Mouse (Mus musculus): ENCODE measurements around the gene Fahd2a. TPM values are rescaled to one million over a fixed set of nuclear protein-coding genes. Genes with fewer than 3 reads are reported as not detected.

The Fahd2a gene
- 8.1 and 8.2 TPM in 2 replicates for polyA plus RNA-seq (2012; rRNA removed)

GRCm38 (mm10) chr2:127444055-127444789 lies at the start of gene Fahd2a:
Fahd2a (minus strand) TSS chr2:127444565.

GRCm38 (mm10) chr2:127424977-127425376 lies 19.4 kb downstream of the Fahd2a start, which contains the start of gene Gpat2:
Gpat2 (plus strand) TSS chr2:127425199.

Other genes starting within 250 kb of the Fahd2a start
- 0.65 and 0.66 TPM in 2 replicates for gene 1810024B03Rik, start 236.3 kb downstream of the Fahd2a start, polyA plus RNA-seq (2012; rRNA removed)
- gene Snrnp200, start 236.2 kb downstream of the Fahd2a start, polyA plus RNA-seq (2012; rRNA removed): 27.0 and 27.9 TPM in 2 replicates
- 25.7 and 27.0 TPM in 2 replicates for gene Ciao1, start 196.7 kb downstream of the Fahd2a start, polyA plus RNA-seq (2012; rRNA removed)
- 7.0 and 8.8 TPM in 2 replicates for gene Tmem127, start 196.7 kb downstream of the Fahd2a start, polyA plus RNA-seq (2012; rRNA removed)
- 30.8 and 35.5 TPM in 2 replicates for gene Stard7, start 174.3 kb downstream of the Fahd2a start, polyA plus RNA-seq (2012; rRNA removed)
- 1.5 and 1.8 TPM in 2 replicates for gene Dusp2, start 108.4 kb downstream of the Fahd2a start, polyA plus RNA-seq (2012; rRNA removed)
- gene Astl, start 105.9 kb downstream of the Fahd2a start, polyA plus RNA-seq (2012; rRNA removed): 0.01 TPM in 1 of 2 replicates, not detected in the other
- gene Adra2b, start 81.4 kb downstream of the Fahd2a start, polyA plus RNA-seq (2012; rRNA removed): 12.0 and 13.5 TPM in 2 replicates
- 0.35 and 0.36 TPM in 2 replicates for gene Gpat2, start 19.4 kb downstream of the Fahd2a start, polyA plus RNA-seq (2012; rRNA removed)
- 0.34 and 0.39 TPM in 2 replicates for gene Kcnip3, start 77.5 kb upstream of the Fahd2a start, polyA plus RNA-seq (2012; rRNA removed)
- 0.08 TPM in 1 of 2 replicates, not detected in the other for gene Prom2, start 96.9 kb upstream of the Fahd2a start, polyA plus RNA-seq (2012; rRNA removed)
- 1.2 and 1.4 TPM in 2 replicates for gene Zfp661, start 142.5 kb upstream of the Fahd2a start, polyA plus RNA-seq (2012; rRNA removed)
- gene Mrps5, start 142.7 kb upstream of the Fahd2a start, polyA plus RNA-seq (2012; rRNA removed): 51.3 and 52.7 TPM in 2 replicates
- gene Mal, start 212.1 kb upstream of the Fahd2a start, polyA plus RNA-seq (2012; rRNA removed): 0.01 and 0.09 TPM in 2 replicates